Mouse (Mus musculus) hindbrain, postnatal 0 days (tissue): Measurements from ENCODE around the gene Krtdap. TPM values are rescaled to one million over a fixed set of nuclear protein-coding genes. Genes with fewer than 3 reads are reported as not detected.
"Not testable (repeated sequence)": the region's sequence is repeated elsewhere in the genome, so short reads cannot be mapped to it uniquely, and the experiment has no call there.

Experiments used
- ATAC-seq: fragments of 200-750 bp; cut with Nextera tagmentation; 2 replicates; pipeline ENCODE4 v1.8.0; 2017; ENCODE audit warnings: mild to moderate bottlenecking, moderate TSS enrichment, moderate library complexity
- DNase-seq: peaks from one replicate; pipeline ENCODE4 v3.0.0-alpha.2; 2015; ENCODE audit warnings: low spot score
- H3K27ac ChIP-seq: fragments of 300-500 bp; sonication (generic); 2 replicates; pipeline ENCODE4 v1.5.1; 2014; ENCODE audit warnings: mild to moderate bottlenecking
- H3K27me3 ChIP-seq: fragments of 300-500 bp; sonication (generic); 2 replicates; pipeline ENCODE4 v1.6.1; 2014; ENCODE audit warnings: low read length, mixed read lengths; ENCODE audit not compliant: insufficient read depth
- H3K36me3 ChIP-seq: fragments of 300-500 bp; sonication (generic); 2 replicates; pipeline ENCODE4 v1.6.1; 2014; ENCODE audit warnings: low read length, mixed read lengths; ENCODE audit not compliant: insufficient read depth
- H3K4me1 ChIP-seq: fragments of 300-500 bp; sonication (generic); 2 replicates; pipeline ENCODE4 v1.6.1; 2014; ENCODE audit warnings: antibody characterized with exemption, low read length, mixed read lengths; ENCODE audit not compliant: insufficient read depth
- H3K4me2 ChIP-seq: fragments of 300-500 bp; sonication (generic); 2 replicates; pipeline ENCODE4 v1.6.1; 2014; ENCODE audit warnings: low read depth, mild to moderate bottlenecking, low read length, moderate library complexity, mixed read lengths
- H3K4me3 ChIP-seq: fragments of 300-500 bp; sonication (generic); 2 replicates; pipeline ENCODE4 v1.5.1; 2014; ENCODE audit warnings: low read length
- H3K9ac ChIP-seq: fragments of 300-500 bp; sonication (generic); replicated peaks from 2 replicates; pipeline ENCODE4 v1.6.1; 2014; ENCODE audit warnings: mild to moderate bottlenecking, low read length, moderate library complexity, mixed read lengths
- H3K9me3 ChIP-seq: fragments of 300-500 bp; sonication (generic); 2 replicates; pipeline ENCODE4 v1.6.1; 2016; ENCODE audit warnings: low read length, mixed read lengths
- CTCF ChIP-seq: IDR thresholded peaks from 2 replicates; pipeline ENCODE4 v1.5.1; 2016; ENCODE audit warnings: antibody characterized with exemption, control low read depth, low read depth
- WGBS: fragments of 180-500 bp; shearing (Covaris S2); extraction: QIAGEN DNeasy Blood & Tissue Kit; methylation state at CpG from one replicate; pipeline ENCODE4 v1.1.7; 2014; 5-methylcytosine and 5-hydroxymethylcytosine counted together
- polyA plus RNA-seq: library from polyadenylated mRNA; unstranded; fragments of >200 nt; fragmentation: Nextera tagmentation; extraction: Ambion mirVana; gene quantifications from 2 replicates; pipeline ENCODE4 v1.2.1, GENCODE M21; 2015
- total RNA-seq: library from RNA; depleted of rRNA; stranded (reverse); fragments of >200 nt; gene quantifications from 2 replicates; pipeline ENCODE4 v1.2.3, GENCODE M21; 2014

The Krtdap gene
- total and polyA plus RNA-seq, 2 experiments from 2014 or later = 1.8 TPM; not detected in 1

GRCm38 (mm10) chr7:30820854-30821445, 33.3 kb downstream of the Krtdap start:
- no peak for DNase-seq
- 62% methylated on average over 7 of the region's 7 CpGs for WGBS

GRCm38 (mm10) chr7:30821532-30821931, 33.8 kb downstream of the Krtdap start:
- WGBS = 79% methylated on average over 5 of the region's 5 CpGs
- H3K9me3 ChIP-seq = no peaks in the 10 kb centered on the region
- H3K4me3 ChIP-seq = no peak overlapping the region
- H3K4me1 ChIP-seq = no peaks in the 10 kb centered on the region
- TF ChIP-seq CTCF = no peak
- no peak overlapping the region for H3K9ac ChIP-seq
- no peak for ATAC-seq
- H3K4me2 ChIP-seq = no peak overlapping the region
- H3K36me3 ChIP-seq = no peaks in the 10 kb centered on the region
- H3K27ac ChIP-seq = no peak overlapping the region
- no peak for DNase-seq
- no peaks in the 10 kb centered on the region for H3K27me3 ChIP-seq

More at GRCm38 (mm10) chr7:30820854-30821445, 33.3 kb downstream of the Krtdap start:
- no peak overlapping the region for H3K4me2 ChIP-seq
- H3K27me3 ChIP-seq = no peaks in the 10 kb centered on the region
- no peak overlapping the region for H3K4me3 ChIP-seq
- H3K4me1 ChIP-seq = no peaks in the 10 kb centered on the region
- no peaks in the 10 kb centered on the region for H3K9me3 ChIP-seq
- H3K27ac ChIP-seq = no peak overlapping the region
- no peak overlapping the region for H3K9ac ChIP-seq
- no peak for TF ChIP-seq CTCF
- no peak for ATAC-seq
- H3K36me3 ChIP-seq = no peaks in the 10 kb centered on the region

GRCm38 (mm10) chr7:30823675-30824074, 36.0 kb downstream of the Krtdap start, which contains the start of gene Ffar2:
Ffar2 (minus strand) TSS chr7:30823775.
- WGBS = 89% methylated on average over 18 of the region's 18 CpGs
- no peak within 1 kb of the TSS for H3K4me3 ChIP-seq
- no peaks in the 10 kb centered on the region for H3K27me3 ChIP-seq
- DNase-seq = no peak
- H3K4me2 ChIP-seq = no peak within 1 kb of the TSS
- H3K27ac ChIP-seq = no peak within 1 kb of the TSS
- no peak within 1 kb of the TSS for H3K9ac ChIP-seq
- no peak for ATAC-seq
- TF ChIP-seq CTCF = no peak
- no peaks in the 10 kb centered on the region for H3K9me3 ChIP-seq
- no peaks in the 10 kb centered on the region for H3K4me1 ChIP-seq
- H3K36me3 ChIP-seq = no peaks in the 10 kb centered on the region

- no peaks in the 10 kb centered on the region for H3K27me3 ChIP-seq
- DNase-seq = no peak
- no peak overlapping the region for H3K9ac ChIP-seq
- H3K4me3 ChIP-seq = no peak overlapping the region
- ATAC-seq = no peak
- no peak for TF ChIP-seq CTCF
- H3K4me1 ChIP-seq = no peaks in the 10 kb centered on the region
- H3K36me3 ChIP-seq = no peaks in the 10 kb centered on the region
- H3K9me3 ChIP-seq = no peaks in the 10 kb centered on the region
- no peak overlapping the region for H3K4me2 ChIP-seq
- H3K27ac ChIP-seq = no peak overlapping the region
- WGBS = 95% methylated on average over 3 of the region's 3 CpGs
Measured at GRCm38 (mm10) chr7:30824306-30824705, 36.6 kb downstream of the Krtdap start.

- no peak for TF ChIP-seq CTCF
- no peaks in the 10 kb centered on the region for H3K27me3 ChIP-seq
Measured at GRCm38 (mm10) chr7:30826660-30827059, 39.0 kb downstream of the Krtdap start.

GRCm38 (mm10) chr7:30828871-30829270, 41.2 kb downstream of the Krtdap start:
- not testable (repeated sequence) for H3K36me3 ChIP-seq, H3K4me3 ChIP-seq, H3K27ac ChIP-seq, H3K9me3 ChIP-seq, DNase-seq, H3K9ac ChIP-seq, H3K4me2 ChIP-seq, ATAC-seq, H3K4me1 ChIP-seq, H3K27me3 ChIP-seq

More at GRCm38 (mm10) chr7:30826660-30827059, 39.0 kb downstream of the Krtdap start:
- ATAC-seq (no peak), DNase-seq (no peak)
- 96% methylated on average over 10 of the region's 10 CpGs for WGBS
- Histone ChIP-seq H3K27ac (no peak overlapping the region), H3K9ac (no peak overlapping the region), H3K9me3 (no peaks in the 10 kb centered on the region), H3K4me3 (no peak overlapping the region), H3K4me1 (no peaks in the 10 kb centered on the region), H3K36me3 (no peaks in the 10 kb centered on the region), H3K4me2 (no peak overlapping the region)

- WGBS = 64% methylated on average over 3 of the region's 3 CpGs
- no peak for ATAC-seq
- no peak overlapping the region for H3K4me2 ChIP-seq
- no peaks in the 10 kb centered on the region for H3K36me3 ChIP-seq
- DNase-seq = no peak
- no peaks in the 10 kb centered on the region for H3K4me1 ChIP-seq
- H3K27ac ChIP-seq = no peak overlapping the region
- H3K27me3 ChIP-seq = no peaks in the 10 kb centered on the region
- no peaks in the 10 kb centered on the region for H3K9me3 ChIP-seq
- no peak overlapping the region for H3K9ac ChIP-seq
- H3K4me3 ChIP-seq = no peak overlapping the region
- TF ChIP-seq CTCF = no peak
Measured at GRCm38 (mm10) chr7:30829428-30829827, 41.7 kb downstream of the Krtdap start.
